Mouse (Mus musculus) bone marrow, adult 2 months (tissue): ENCODE data around the gene Csnk2b.

Experiments used
- CTCF ChIP-seq: fragments of 200-500 bp; IDR thresholded peaks from 2 replicates; pipeline ENCODE4 v1.5.1; 2011; ENCODE audit warnings: low read length, control low read depth; ENCODE audit not compliant: control insufficient read depth, insufficient read depth
- POLR2A ChIP-seq: fragments of 200-500 bp; IDR thresholded peaks from 2 replicates; pipeline ENCODE4 v1.6.1; 2011; ENCODE audit warnings: low read depth, mild to moderate bottlenecking, control low read depth, low read length, borderline replicate concordance; ENCODE audit not compliant: control insufficient read depth

DNA sequence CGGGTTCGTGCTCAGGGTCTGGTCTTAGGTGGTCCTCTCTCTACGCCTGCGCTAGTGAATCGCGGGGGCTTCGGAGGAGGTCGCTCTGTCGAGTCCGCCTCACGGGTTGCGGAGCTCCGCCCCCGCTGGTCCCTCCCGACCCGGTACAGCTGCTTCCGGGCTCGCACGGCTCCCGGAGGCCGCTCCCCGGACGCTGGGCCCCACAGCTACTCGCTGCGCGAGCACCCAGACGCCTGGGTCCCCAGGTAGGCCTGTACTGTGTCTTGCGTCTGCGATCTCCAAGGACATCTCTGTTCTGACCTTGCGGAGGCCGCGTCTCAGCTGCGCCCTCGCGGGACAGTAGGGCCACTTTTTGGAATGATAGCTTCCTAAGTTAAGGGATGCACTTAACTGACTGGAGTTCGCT lies 4.4 kb upstream of the Csnk2b start, which contains the start of gene D17H6S53E:
- TF ChIP-seq CTCF (no peak), POLR2A (peak; percentile 81; the same call in 1 of the 2 replicates)
